Mouse (Mus musculus): Measurements from ENCODE around the gene Lims1.

DNA sequence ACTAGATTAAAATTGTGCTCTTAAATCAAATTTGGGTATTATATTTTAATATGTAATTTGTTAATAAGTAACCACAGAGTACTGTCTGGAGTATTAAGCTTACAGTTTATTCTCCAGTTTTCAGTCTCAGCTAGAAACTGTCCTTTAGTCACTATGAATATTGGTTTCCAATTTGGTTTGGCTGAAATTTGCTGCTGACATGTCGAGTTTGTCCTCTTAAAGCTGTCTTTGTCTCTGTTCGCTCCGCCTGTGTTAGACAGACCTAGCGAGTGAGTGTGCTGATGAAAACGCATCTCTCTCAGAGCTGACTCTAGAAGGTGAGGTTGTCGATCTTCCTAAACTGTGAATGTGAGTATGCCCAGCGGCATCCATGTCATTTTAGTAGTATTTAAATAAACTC lies 18.3 kb upstream of the Lims1 start:
- TF ChIP-seq ZC3H11A (IDR thresholded peaks at IDR 0.05; ENCODE audit: low read depth, low read length) = no peak
- TF ChIP-seq BHLHE40 (IDR thresholded peaks at IDR 0.05; ENCODE audit: low read depth, low read length) = no peak
- TF ChIP-seq EP300 (IDR thresholded peaks at IDR 0.05; ENCODE audit: low read length) = no peak
